Comparison of ENCODE assay signal across 19 mouse cellular contexts in genomic region chr10:77226691-77227367, GRCm38 (mm10). TPM values are rescaled to one million over a fixed set of nuclear protein-coding genes. Genes with fewer than 3 reads are reported as not detected.
DNase-seq lines count a peak whose midpoint lies in the region; ATAC-seq and TF ChIP-seq lines count a peak whose summit lies in the region.
"Had no signal": no experiment of that assay in that cellular context is flagged by ENCODE, and none has a peak within 500 bp of the region (broad histone marks: within the 10 kb centered on the region; RNA-seq: fewer than 3 reads in every experiment).

No protein-coding gene starts in this region.

- no peaks in the 10 kb centered on the region for H3K36me3 ChIP-seq in liver, embryonic 13.5 days
- peaks cover under 1% of the 10 kb centered on the region for H3K36me3 ChIP-seq in G1E (replicated peaks)
- no peaks in the 10 kb centered on the region for H3K36me3 ChIP-seq in liver, embryonic 16.5 days (ENCODE audit: control insufficient read depth, insufficient read depth)
- H3K36me3 ChIP-seq: limb, embryonic 13.5 days; midbrain, embryonic 15.5 days; neural tube, embryonic 15.5 days had no signal

- TF ChIP-seq CTCF in G1E (IDR thresholded peaks at IDR 0.05; ENCODE audit: low read depth, low read length), result no peak

- peak overlapping the region; percentile 30; the same call in 1 of the 2 replicates for H3K9ac ChIP-seq in liver, embryonic 13.5 days
- H3K9ac ChIP-seq in liver, embryonic 16.5 days (ENCODE audit: low read depth, low read length), result no peak overlapping the region; the same call in 1 of the 2 replicates
- H3K9ac ChIP-seq: limb, embryonic 13.5 days; midbrain, embryonic 15.5 days; neural tube, embryonic 15.5 days had no signal

- peak; percentile 50 to 63 for DNase-seq in cerebellum, postnatal 10 days
- DNase-seq in cerebellum, postnatal 36 days, result no peak
- DNase-seq in liver, embryonic 13.5 days, result no peak
- DNase-seq in liver (no peak), G1E (ENCODE audit: low spot score) (no peak)
- DNase-seq in adrenal gland, postnatal 36 days, result no peak
- no peak for DNase-seq in ovary, adult 18-20 months (ENCODE audit: low spot score)
- DNase-seq: adrenal gland, adult 8-10 months; cerebellum, adult 9-10 months; gastrocnemius, adult 2 months; heart, adult 18-20 months had no signal

- H3K27ac ChIP-seq in liver, embryonic 13.5 days, result peak overlapping the region; percentile 86
- H3K27ac ChIP-seq in liver, embryonic 16.5 days (ENCODE audit: low read length), result peak overlapping the region; percentile 81
- H3K27ac ChIP-seq: gastrocnemius, adult 2 months; kidney, postnatal 0 days; limb, embryonic 13.5 days; macrophage; midbrain, embryonic 15.5 days; neural tube, embryonic 15.5 days had no signal

- H3K4me2 ChIP-seq in liver, embryonic 13.5 days, result peak overlapping the region; percentile 61
- H3K4me2 ChIP-seq in liver, embryonic 16.5 days (ENCODE audit: low read depth, low read length), result peak overlapping the region; percentile 46; the same call in 1 of the 2 replicates
- H3K4me2 ChIP-seq: limb, embryonic 13.5 days; midbrain, embryonic 15.5 days; neural tube, embryonic 15.5 days had no signal

- no peak for ATAC-seq in liver, embryonic 13.5 days (ENCODE audit: low read depth)
- ATAC-seq in G1E (ENCODE audit: extremely low read depth, insufficient number of reproducible peaks, low FRiP score, poor library complexity, severe bottlenecking), result no peak
- ATAC-seq in liver, embryonic 16.5 days (ENCODE audit: low read depth), result no peak
- ATAC-seq: hindbrain, embryonic 16.5 days; intestine, embryonic 16.5 days; midbrain, embryonic 15.5 days had no signal

- H3K4me3 ChIP-seq in liver, embryonic 13.5 days (replicated peaks), result no peak overlapping the region
- peak overlapping the region; percentile 20; the same call in 1 of the 2 replicates for H3K4me3 ChIP-seq in G1E (ENCODE audit: low read depth, low read length)
- H3K4me3 ChIP-seq in liver, embryonic 16.5 days (ENCODE audit: low read depth, low read length), result no peak overlapping the region
- H3K4me3 ChIP-seq: gastrocnemius, adult 2 months; limb, embryonic 13.5 days; midbrain, embryonic 15.5 days; neural tube, embryonic 15.5 days had no signal

- H3K27me3 ChIP-seq in liver, embryonic 13.5 days, result no peaks in the 10 kb centered on the region
- no peaks in the 10 kb centered on the region for H3K27me3 ChIP-seq in G1E (ENCODE audit: insufficient read depth, low read length)
- H3K27me3 ChIP-seq in liver, embryonic 16.5 days (ENCODE audit: control insufficient read depth, insufficient read depth, low read depth, low read length), result no peaks in the 10 kb centered on the region
- H3K27me3 ChIP-seq: limb, embryonic 13.5 days; midbrain, embryonic 15.5 days; neural tube, embryonic 15.5 days had no signal

- 61% methylated on average over 8 of the region's 8 CpGs for WGBS in liver, embryonic 13.5 days (ENCODE audit: insufficient replicate concordance)
- 50% methylated on average over 8 of the region's 8 CpGs for WGBS in liver, embryonic 16.5 days (ENCODE audit: insufficient replicate concordance)

- no peaks in the 10 kb centered on the region for H3K9me3 ChIP-seq in liver, embryonic 13.5 days (replicated peaks)
- H3K9me3 ChIP-seq in G1E (replicated peaks), result no peaks in the 10 kb centered on the region
- no peaks in the 10 kb centered on the region for H3K9me3 ChIP-seq in liver, embryonic 16.5 days (replicated peaks; ENCODE audit: control insufficient read depth, low read length)
- H3K9me3 ChIP-seq: limb, embryonic 13.5 days; midbrain, embryonic 15.5 days; neural tube, embryonic 15.5 days had no signal

- H3K4me1 ChIP-seq in liver, embryonic 13.5 days (replicated peaks), result peaks cover 95% of the 10 kb centered on the region
- peaks cover 94% of the 10 kb centered on the region for H3K4me1 ChIP-seq in G1E (ENCODE audit: insufficient read depth, low read depth, low read length)
- H3K4me1 ChIP-seq in liver, embryonic 16.5 days (ENCODE audit: control insufficient read depth, low read depth, low read length), result peaks cover 84% of the 10 kb centered on the region
- H3K4me1 ChIP-seq: midbrain, embryonic 15.5 days; neural tube, embryonic 15.5 days had no signal

RNA-seq across cellular contexts. Expression of gene Pofut2, which starts 32.2 kb away (rescaled TPM):
- polyA plus RNA-seq in liver, embryonic 13.5 days (2015; fragmentation: Nextera tagmentation; extraction: Ambion mirVana), result 29.7 and 30.2 TPM in 2 replicates
- 26.6 and 31.3 TPM in 2 replicates for total RNA-seq in G1E (2014; fragmentation: Nextera tagmentation)
- 17.6 and 23.7 TPM in 2 replicates for total RNA-seq in G1E (2017)
- polyA plus RNA-seq in G1E (2012), result 51.5 and 55.7 TPM in 2 replicates
- polyA plus RNA-seq in liver, embryonic 16.5 days (2015; fragmentation: Nextera tagmentation; extraction: Ambion mirVana), result 24.9 and 25.2 TPM in 2 replicates
- total RNA-seq in adrenal gland, postnatal 36 days (2021), result 100 to 1,000 TPM in 1 of 2 experiments, 10 to 100 TPM in 1; 69.1 to 108 TPM

Comparison
In these comparisons a context has a peak if more than half of its experiments do, and no peak if none do; other contexts are left out.
1. DNase-seq: peak in cerebellum, postnatal 10 days (2 of 2); none in cerebellum, postnatal 36 days (0 of 2), liver, embryonic 13.5 days (single experiment), liver (single experiment), G1E (single experiment), adrenal gland, postnatal 36 days (0 of 2) and ovary, adult 18-20 months (single experiment).